Mouse (Mus musculus) ES-E14 (cell line): ENCODE results near the gene Pbrm1.

Experiments used
- CHD2 ChIP-seq: IDR thresholded peaks from 2 replicates; pipeline ENCODE4 v1.6.1; 2014; ENCODE audit warnings: mild to moderate bottlenecking, low read depth, low read length, inconsistent platforms
- MAFK ChIP-seq: IDR thresholded peaks from 2 replicates; pipeline ENCODE4 v1.6.1; 2014; ENCODE audit warnings: mild to moderate bottlenecking, low read depth, low read length, inconsistent platforms; ENCODE audit not compliant: insufficient read depth
- ZNF384 ChIP-seq: IDR thresholded peaks from 2 replicates; pipeline ENCODE4 v1.6.1; 2012; ENCODE audit warnings: low read depth, low read length, inconsistent platforms

DNA sequence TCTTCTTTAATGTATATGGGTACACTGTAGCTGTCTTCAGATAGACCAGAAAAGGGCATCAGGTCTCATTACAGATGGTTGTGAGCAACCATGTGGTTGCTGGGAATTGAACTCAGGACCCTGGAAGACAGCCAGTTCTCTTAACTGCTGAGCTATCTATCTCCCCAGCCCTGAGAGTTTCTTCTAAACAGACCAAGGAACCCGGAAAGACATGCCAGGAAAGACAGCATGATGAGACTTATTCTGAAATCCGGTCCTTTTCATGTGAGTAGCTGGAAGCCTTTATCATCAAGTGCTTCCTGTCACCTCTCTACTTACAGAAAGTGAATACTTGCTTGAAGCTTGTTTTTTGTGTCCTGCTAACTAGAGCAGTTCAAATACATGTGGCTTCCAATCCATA lies 14.4 kb upstream of the Pbrm1 start:
- TF ChIP-seq CHD2 (no peak), MAFK (no peak), ZNF384 (no peak)
